Mouse (Mus musculus) lung, postnatal 0 days (tissue): ENCODE results near the gene Mrvi1.

Experiments used
- CTCF ChIP-seq: IDR thresholded peaks from 2 replicates; pipeline ENCODE4 v1.5.1; 2016; ENCODE audit warnings: antibody characterized with exemption, mild to moderate bottlenecking
- EP300 ChIP-seq: IDR thresholded peaks from 2 replicates; pipeline ENCODE4 v1.6.1; 2016; ENCODE audit warnings: antibody characterized with exemption, mild to moderate bottlenecking, control low read depth

- TF ChIP-seq CTCF = no peak
- no peak for TF ChIP-seq EP300
Observed at GRCm38 (mm10) chr7:110851541-110852203, 130.6 kb downstream of the Mrvi1 start.
